ENCODE assay signal across 10 mouse cellular contexts in the genomic region with DNA sequence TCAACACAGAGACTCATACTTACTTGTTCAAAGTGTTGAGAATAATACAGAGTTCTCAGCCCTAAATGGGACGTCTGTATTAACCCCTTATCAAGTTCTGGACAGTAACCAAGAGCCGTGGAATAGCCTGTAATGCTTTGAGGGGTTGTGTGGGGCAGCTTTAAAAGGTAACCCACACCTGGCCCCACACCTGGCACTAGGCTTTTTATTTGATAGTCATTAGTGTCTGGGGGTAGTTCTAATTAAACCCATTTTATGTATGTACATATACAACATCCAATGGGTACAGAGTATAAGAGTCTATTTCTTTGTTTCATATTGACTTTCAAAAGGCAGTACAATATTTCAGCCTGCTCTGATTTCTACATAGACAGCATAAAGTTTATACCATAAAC. TPM values are rescaled to one million over a fixed set of nuclear protein-coding genes. Genes with fewer than 3 reads are reported as not detected.
DNase-seq lines count a peak whose midpoint lies in the region; ATAC-seq lines count a peak whose summit lies in the region.
"Had no signal": no experiment of that assay in that cellular context is flagged by ENCODE, and none has a peak within 500 bp of the region (broad histone marks: within the 10 kb centered on the region; RNA-seq: fewer than 3 reads in every experiment).

No protein-coding gene starts in this region.

- H3K9ac ChIP-seq in heart, embryonic 16.5 days (ENCODE audit: low read length), result no peak overlapping the region
- H3K9ac ChIP-seq in embryonic facial prominence, embryonic 14.5 days (ENCODE audit: low read depth, low read length), result no peak overlapping the region
- peak overlapping the region; percentile 80; the same call in 1 of the 2 replicates for H3K9ac ChIP-seq in midbrain, embryonic 16.5 days (ENCODE audit: low read depth, low read length)

- H3K36me3 ChIP-seq in heart, embryonic 16.5 days (ENCODE audit: control insufficient read depth, insufficient read depth), result no peaks in the 10 kb centered on the region
- H3K36me3 ChIP-seq in embryonic facial prominence, embryonic 14.5 days (ENCODE audit: control insufficient read depth, insufficient read depth, low read length), result no peaks in the 10 kb centered on the region
- no peaks in the 10 kb centered on the region for H3K36me3 ChIP-seq in midbrain, embryonic 16.5 days (ENCODE audit: control insufficient read depth, insufficient read depth, low read length)

- no peak overlapping the region for H3K27ac ChIP-seq in heart, embryonic 16.5 days (ENCODE audit: low read length)
- H3K27ac ChIP-seq in embryonic facial prominence, embryonic 14.5 days (replicated peaks; ENCODE audit: low read depth, low read length), result no peak overlapping the region
- peak overlapping the region; percentile 92 for H3K27ac ChIP-seq in midbrain, embryonic 16.5 days (ENCODE audit: low read length)

- intact Hi-C loops in heart, postnatal 36 days (cut with DNase I), result loop anchor here (5.0 to 10.0 kb wide), 2 partner anchors 202 to 580 kb away; partner anchors contain the start of genes Lpxn and Zfp91

- no peak for DNase-seq in heart, postnatal 36 days
- no peak for DNase-seq in embryonic facial prominence, embryonic 14.5 days (ENCODE audit: low spot score)
- DNase-seq in right cerebral cortex, postnatal 4 days, result no peak
- no peak for DNase-seq in ovary, postnatal 14 days (ENCODE audit: low spot score)
- no peak for DNase-seq in cerebellum, adult 9-11 months

- 51% methylated on average over 2 of the region's 2 CpGs for WGBS in heart, embryonic 16.5 days
- WGBS in embryonic facial prominence, embryonic 14.5 days, result 57% methylated on average over 2 of the region's 2 CpGs
- WGBS in midbrain, embryonic 16.5 days, result 64% methylated on average over 2 of the region's 2 CpGs

- no peaks in the 10 kb centered on the region for H3K9me3 ChIP-seq in heart, embryonic 16.5 days (replicated peaks; ENCODE audit: control insufficient read depth, low read length)
- H3K9me3 ChIP-seq in embryonic facial prominence, embryonic 14.5 days (ENCODE audit: control insufficient read depth, low read length), result no peaks in the 10 kb centered on the region
- no peaks in the 10 kb centered on the region for H3K9me3 ChIP-seq in midbrain, embryonic 16.5 days (replicated peaks; ENCODE audit: control insufficient read depth, low read length, poor library complexity, severe bottlenecking)

- H3K4me1 ChIP-seq in heart, embryonic 16.5 days (ENCODE audit: control insufficient read depth, insufficient read depth, low read length), result no peaks in the 10 kb centered on the region; the same call in 1 of the 2 replicates
- H3K4me1 ChIP-seq in embryonic facial prominence, embryonic 14.5 days (ENCODE audit: control insufficient read depth, insufficient read depth, low read length), result peaks cover 5% of the 10 kb centered on the region; the same call in 1 of the 2 replicates
- H3K4me1 ChIP-seq in midbrain, embryonic 16.5 days (ENCODE audit: control insufficient read depth, insufficient read depth, low read length), result peaks cover 13% of the 10 kb centered on the region

- H3K4me3 ChIP-seq in heart, embryonic 16.5 days (ENCODE audit: low read length), result peak overlapping the region; percentile 69
- H3K4me3 ChIP-seq in embryonic facial prominence, embryonic 14.5 days (ENCODE audit: low read depth, low read length), result peak overlapping the region; percentile 65
- H3K4me3 ChIP-seq in midbrain, embryonic 16.5 days (ENCODE audit: low read depth, low read length), result peak overlapping the region; percentile 64

- H3K27me3 ChIP-seq in heart, embryonic 16.5 days (ENCODE audit: control insufficient read depth, insufficient read depth, low read length), result no peaks in the 10 kb centered on the region
- 0 out of 2 replicates have a peak, but pooled peaks cover 2% of the 10 kb centered on the region for H3K27me3 ChIP-seq in embryonic facial prominence, embryonic 14.5 days (replicated peaks; ENCODE audit: control insufficient read depth, insufficient read depth, low read length)
- no peaks in the 10 kb centered on the region for H3K27me3 ChIP-seq in midbrain, embryonic 16.5 days (ENCODE audit: control insufficient read depth, insufficient read depth, low read depth, low read length)

- no peak for ATAC-seq in heart, embryonic 16.5 days (replicated peaks; ENCODE audit: extremely low read depth, insufficient read depth, low FRiP score)
- no peak for ATAC-seq in embryonic facial prominence, embryonic 14.5 days (ENCODE audit: low read depth)
- ATAC-seq in inflammation-experienced regulatory T-cells, adult 6 months, result peak; percentile 14
- ATAC-seq in midbrain, embryonic 16.5 days, result no peak

- peak overlapping the region; percentile 89 for H3K4me2 ChIP-seq in heart, embryonic 16.5 days (ENCODE audit: low read depth, low read length)
- peak overlapping the region; percentile 98 for H3K4me2 ChIP-seq in embryonic facial prominence, embryonic 14.5 days (ENCODE audit: low read depth, low read length)
- peak overlapping the region; percentile 72 for H3K4me2 ChIP-seq in midbrain, embryonic 16.5 days (ENCODE audit: low read length)

RNA-seq across cellular contexts. Expression of gene Gm4952, which starts 4.6 kb away (rescaled TPM):
- not detected in 2 replicates for polyA plus RNA-seq in heart, embryonic 16.5 days (2015; fragmentation: Nextera tagmentation; extraction: Ambion mirVana)
- not detected for total RNA-seq in heart, postnatal 36 days (2021)
- polyA plus RNA-seq in embryonic facial prominence, embryonic 14.5 days (2014; fragmentation: Nextera tagmentation; extraction: Ambion mirVana), result 0.07 and 0.18 TPM in 2 replicates
- not detected for polyA plus RNA-seq in inflammation-experienced regulatory T-cells, adult 6 months (2017; shearing (Covaris generic))
- polyA plus RNA-seq in midbrain, embryonic 16.5 days (2015; fragmentation: Nextera tagmentation; extraction: Ambion mirVana), result 0.09 TPM in 1 of 2 replicates, not detected in the other
- total RNA-seq: gastrocnemius, adult 8-10 months had no signal

RNA-seq across cellular contexts. Expression of gene Glyat, which starts 38.0 kb away (rescaled TPM):
- not detected in 2 replicates for polyA plus RNA-seq in heart, embryonic 16.5 days (2015; fragmentation: Nextera tagmentation; extraction: Ambion mirVana)
- total RNA-seq in heart, postnatal 36 days (2021), result not detected
- not detected in 2 replicates for polyA plus RNA-seq in embryonic facial prominence, embryonic 14.5 days (2014; fragmentation: Nextera tagmentation; extraction: Ambion mirVana)
- not detected for polyA plus RNA-seq in inflammation-experienced regulatory T-cells, adult 6 months (2017; shearing (Covaris generic))
- polyA plus RNA-seq in midbrain, embryonic 16.5 days (2015; fragmentation: Nextera tagmentation; extraction: Ambion mirVana), result not detected in 2 replicates
- total RNA-seq: left cerebral cortex, postnatal 25 days had no signal

RNA-seq across cellular contexts. Expression of gene Fam111a, which starts 49.6 kb away (rescaled TPM):
- 15.2 and 20.5 TPM in 2 replicates for polyA plus RNA-seq in heart, embryonic 16.5 days (2015; fragmentation: Nextera tagmentation; extraction: Ambion mirVana)
- 1 to 10 TPM; 5.9 to 6.9 TPM for total RNA-seq in heart, postnatal 36 days (2021)
- polyA plus RNA-seq in embryonic facial prominence, embryonic 14.5 days (2014; fragmentation: Nextera tagmentation; extraction: Ambion mirVana), result 28.3 and 28.9 TPM in 2 replicates
- 10 to 100 TPM; 38.8 to 73.2 (median 42.7) TPM for polyA plus RNA-seq in inflammation-experienced regulatory T-cells, adult 6 months (2017; shearing (Covaris generic))
- 5.3 and 6.5 TPM in 2 replicates for polyA plus RNA-seq in midbrain, embryonic 16.5 days (2015; fragmentation: Nextera tagmentation; extraction: Ambion mirVana)
